Mouse (Mus musculus) MEL (cell line): ENCODE measurements around the gene Hrnr. TPM values are rescaled to one million over a fixed set of nuclear protein-coding genes. Genes with fewer than 3 reads are reported as not detected.

Experiments used
- DNase-seq: peaks from one replicate; pipeline ENCODE4 v3.0.0; 2011; ENCODE audit warnings: low read depth, low spot score
- H3K27ac ChIP-seq: 2 replicates; pipeline ENCODE4 v1.5.1; 2012; ENCODE audit warnings: low read depth, mild to moderate bottlenecking, control low read depth, low read length, moderate library complexity; ENCODE audit not compliant: control insufficient read depth
- H3K27me3 ChIP-seq, 2 experiments: fragments of 150-350 bp in 1 of 2; sonication (generic) in 1 of 2; 2 replicates each; pipeline ENCODE4 v1.6.1; 2012; ENCODE audit warnings: low read length in 2 of 2, mild to moderate bottlenecking in 2 of 2, improper control_type of control experiment in 1 of 2, moderate library complexity in 1 of 2; ENCODE audit not compliant: insufficient read depth in 2 of 2, control insufficient read depth in 1 of 2
- H3K36me3 ChIP-seq, 2 experiments: 2 replicates each; pipeline ENCODE4 v1.6.1; 2012 to 2014; ENCODE audit warnings: low read length in 2 of 2, improper control_type of control experiment in 1 of 2, inconsistent platforms in 1 of 2, mild to moderate bottlenecking in 1 of 2; ENCODE audit not compliant: insufficient read depth in 2 of 2, control insufficient read depth in 1 of 2
- H3K4me1 ChIP-seq, 2 experiments: fragments of 150-350 bp in 1 of 2; sonication (generic) in 1 of 2; 2 replicates each; pipeline ENCODE4 v1.6.1; 2012; ENCODE audit warnings: low read length in 2 of 2, improper control_type of control experiment in 1 of 2, mild to moderate bottlenecking in 1 of 2; ENCODE audit not compliant: insufficient read depth in 2 of 2, control insufficient read depth in 1 of 2
- H3K4me3 ChIP-seq, 2 experiments: fragments of 150-350 bp in 1 of 2; sonication (generic) in 1 of 2; 2 replicates each; pipeline ENCODE4 v1.5.1; 2012; ENCODE audit warnings: low read depth in 2 of 2, low read length in 2 of 2, mild to moderate bottlenecking in 2 of 2, moderate library complexity in 2 of 2, control low read depth in 1 of 2, improper control_type of control experiment in 1 of 2; ENCODE audit not compliant: control insufficient read depth in 1 of 2, insufficient read depth in 1 of 2
- H3K79me2 ChIP-seq: 2 replicates; pipeline ENCODE4 v1.6.1; 2012; ENCODE audit warnings: mild to moderate bottlenecking, low read length, moderate library complexity; ENCODE audit not compliant: control insufficient read depth, poor library complexity, insufficient read depth
- H3K9ac ChIP-seq: 2 replicates; pipeline ENCODE4 v1.6.1; 2012; ENCODE audit warnings: low read depth, mild to moderate bottlenecking, control low read depth, low read length, moderate library complexity; ENCODE audit not compliant: control insufficient read depth, poor library complexity, severe bottlenecking
- H3K9me3 ChIP-seq: fragments of 150-350 bp; sonication (generic); replicated peaks from 2 replicates; pipeline ENCODE4 v1.6.1; 2012; ENCODE audit warnings: mild to moderate bottlenecking, low read length, improper control_type of control experiment, moderate library complexity; ENCODE audit not compliant: insufficient read depth
- CHD2 ChIP-seq: IDR thresholded peaks from 2 replicates; pipeline ENCODE4 v1.6.1; 2011; ENCODE audit warnings: low read length, improper control_type of control experiment
- E2F4 ChIP-seq: IDR thresholded peaks from 2 replicates; pipeline ENCODE4 v1.6.1; 2011; ENCODE audit warnings: low read depth, low read length, improper control_type of control experiment, borderline replicate concordance
- ELF1 ChIP-seq: IDR thresholded peaks from 2 replicates; pipeline ENCODE4 v1.6.1; 2014; ENCODE audit warnings: low read depth, mild to moderate bottlenecking, inconsistent platforms, low read length, improper control_type of control experiment, moderate library complexity
- ETS1 ChIP-seq: IDR thresholded peaks from 2 replicates; pipeline ENCODE4 v1.6.1; 2012; ENCODE audit warnings: low read depth, mild to moderate bottlenecking, inconsistent platforms, low read length, improper control_type of control experiment, moderate library complexity
- GABPA ChIP-seq: IDR thresholded peaks from 2 replicates; pipeline ENCODE4 v1.6.1; 2012; ENCODE audit warnings: low read depth, mild to moderate bottlenecking, inconsistent platforms, low read length, improper control_type of control experiment, moderate library complexity
- GATA1 ChIP-seq: IDR thresholded peaks from 2 replicates; pipeline ENCODE4 v1.6.1; 2011; ENCODE audit warnings: low read depth, low read length, improper control_type of control experiment
- HCFC1 ChIP-seq: IDR thresholded peaks from 2 replicates; pipeline ENCODE4 v1.6.1; 2012; ENCODE audit warnings: low read depth, mild to moderate bottlenecking, inconsistent platforms, low read length, improper control_type of control experiment, moderate library complexity
- KAT2A ChIP-seq: conservative IDR thresholded peaks from 2 replicates; pipeline ENCODE4 v1.6.1; 2012; ENCODE audit warnings: low read depth, low read length, improper control_type of control experiment, inconsistent platforms
- MAFK ChIP-seq: IDR thresholded peaks from 2 replicates; pipeline ENCODE4 v1.6.1; 2011; ENCODE audit warnings: low read depth, mild to moderate bottlenecking, low read length, improper control_type of control experiment, borderline replicate concordance
- MAX ChIP-seq: IDR thresholded peaks from 2 replicates; pipeline ENCODE4 v1.6.1; 2011; ENCODE audit warnings: low read length, improper control_type of control experiment
- MAZ ChIP-seq: IDR thresholded peaks from 2 replicates; pipeline ENCODE4 v1.6.1; 2012; ENCODE audit warnings: low read depth, mild to moderate bottlenecking, inconsistent platforms, low read length, improper control_type of control experiment
- MXI1 ChIP-seq: IDR thresholded peaks from 2 replicates; pipeline ENCODE4 v1.6.1; 2011; ENCODE audit warnings: mild to moderate bottlenecking, low read depth, low read length, improper control_type of control experiment
- MYB ChIP-seq: IDR thresholded peaks from 2 replicates; pipeline ENCODE4 v1.6.1; 2011; ENCODE audit warnings: mild to moderate bottlenecking, low read depth, low read length, improper control_type of control experiment
- MYC ChIP-seq: IDR thresholded peaks from 2 replicates; pipeline ENCODE4 v1.6.1; 2011; ENCODE audit warnings: low read depth, mild to moderate bottlenecking, low read length, improper control_type of control experiment, moderate library complexity
- NELFE ChIP-seq: IDR thresholded peaks from 2 replicates; pipeline ENCODE4 v1.6.1; 2011; ENCODE audit warnings: low read depth, low read length, improper control_type of control experiment
- POLR2A ChIP-seq, 2 experiments: IDR thresholded peaks; 2 replicates each; pipeline ENCODE4 v1.6.1; 2011 to 2012; ENCODE audit warnings: low read length in 2 of 2, mild to moderate bottlenecking in 2 of 2, control low read depth in 1 of 2, improper control_type of control experiment in 1 of 2, low read depth in 1 of 2, moderate library complexity in 1 of 2; ENCODE audit not compliant: control insufficient read depth in 1 of 2, insufficient read depth in 1 of 2, poor library complexity in 1 of 2
- POLR2AphosphoS2 ChIP-seq: IDR thresholded peaks from 2 replicates; pipeline ENCODE4 v1.6.1; 2011; ENCODE audit warnings: low read length, improper control_type of control experiment
- RAD21 ChIP-seq: IDR thresholded peaks from 2 replicates; pipeline ENCODE4 v1.6.1; 2011; ENCODE audit warnings: mild to moderate bottlenecking, low read depth, low read length, improper control_type of control experiment
- SIN3A ChIP-seq: IDR thresholded peaks from 2 replicates; pipeline ENCODE4 v1.6.1; 2012; ENCODE audit warnings: low read length, improper control_type of control experiment, inconsistent platforms
- SMC3 ChIP-seq: IDR thresholded peaks from 2 replicates; pipeline ENCODE4 v1.6.1; 2011; ENCODE audit warnings: low read depth, low read length, improper control_type of control experiment
- TAL1 ChIP-seq: IDR thresholded peaks from 2 replicates; pipeline ENCODE4 v1.6.1; 2012; ENCODE audit warnings: mild to moderate bottlenecking, inconsistent platforms, low read length, moderate library complexity, mixed read lengths
- TBP ChIP-seq: IDR thresholded peaks from 2 replicates; pipeline ENCODE4 v1.8.0; 2011; ENCODE audit warnings: low read depth, low read length, improper control_type of control experiment
- TCF12 ChIP-seq: IDR thresholded peaks from 2 replicates; pipeline ENCODE4 v1.6.1; 2014; ENCODE audit warnings: low read depth, mild to moderate bottlenecking, inconsistent platforms, low read length, improper control_type of control experiment, moderate library complexity
- UBTF ChIP-seq: IDR thresholded peaks from 2 replicates; pipeline ENCODE4 v1.6.1; 2012; ENCODE audit warnings: low read depth, mild to moderate bottlenecking, inconsistent platforms, low read length, improper control_type of control experiment, moderate library complexity, borderline replicate concordance; ENCODE audit not compliant: insufficient read depth
- USF1 ChIP-seq: IDR thresholded peaks from 2 replicates; pipeline ENCODE4 v1.6.1; 2014; ENCODE audit warnings: low read depth, mild to moderate bottlenecking, inconsistent platforms, low read length, improper control_type of control experiment, moderate library complexity
- USF2 ChIP-seq, 2 experiments: IDR thresholded peaks; 2 replicates each; pipeline ENCODE4 v1.6.1; 2011 to 2012; ENCODE audit warnings: improper control_type of control experiment in 2 of 2, low read length in 2 of 2, borderline replicate concordance in 1 of 2, inconsistent platforms in 1 of 2, low read depth in 1 of 2, mild to moderate bottlenecking in 1 of 2; ENCODE audit not compliant: insufficient read depth in 1 of 2
- ZC3H11A ChIP-seq: IDR thresholded peaks from 2 replicates; pipeline ENCODE4 v1.6.1; 2012; ENCODE audit warnings: low read depth, mild to moderate bottlenecking, inconsistent platforms, low read length, improper control_type of control experiment
- ZKSCAN1 ChIP-seq: IDR thresholded peaks from 2 replicates; pipeline ENCODE4 v1.6.1; 2012; ENCODE audit warnings: low read depth, mild to moderate bottlenecking, inconsistent platforms, low read length, improper control_type of control experiment, moderate library complexity
- ZNF384 ChIP-seq: IDR thresholded peaks from 2 replicates; pipeline ENCODE4 v1.6.1; 2012; ENCODE audit warnings: low read depth, mild to moderate bottlenecking, inconsistent platforms, low read length, improper control_type of control experiment
- polyA plus RNA-seq, 2 experiments: library from polyadenylated mRNA; stranded (reverse) in 1 of 2; unstranded in 1 of 2; fragments of >175 nt in 1 of 2; fragments of >200 nt in 1 of 2; gene quantifications; 2 replicates each; pipeline versions ENCODE4 v1.2.1 to v1.2.4; 2012; ENCODE audit warnings: low replicate concordance in 2 of 2, low read depth in 1 of 2; ENCODE audit not compliant: insufficient read length in 2 of 2, insufficient read depth in 1 of 2, missing spikeins in 1 of 2
- total RNA-seq: library from RNA; depleted of rRNA; stranded (reverse); fragments of 300-350 nt; gene quantifications from 2 replicates; pipeline ENCODE4 v1.2.3, GENCODE M21; 2012

The Hrnr gene
- total and polyA plus RNA-seq, 3 experiments, result not detected

GRCm38 (mm10) chr3:93297542-93297941 lies 22.0 kb upstream of the Hrnr start:
- Histone ChIP-seq H3K4me1 (no peaks in the 10 kb centered on the region), H3K9me3 (no peaks in the 10 kb centered on the region), H3K36me3 (no peaks in the 10 kb centered on the region), H3K9ac (no peak overlapping the region), H3K4me3 (no peak overlapping the region), H3K27ac (no peak overlapping the region), H3K79me2 (no peaks in the 10 kb centered on the region), H3K27me3 (no peaks in the 10 kb centered on the region)
- DNase-seq, result no peak
- TF ChIP-seq RAD21 (no peak), MYB (no peak), GABPA (no peak), UBTF (no peak), NELFE (no peak), MAFK (no peak), MAX (no peak), MAZ (no peak), POLR2A (IDR thresholded peaks at IDR 0.05; ENCODE audit: control insufficient read depth in 1 of 2, insufficient read depth in 1 of 2, low read depth in 1 of 2, low read length in 2 of 2, poor library complexity in 1 of 2) (no peak), ELF1 (no peak), KAT2A (no peak), GATA1 (no peak)

GRCm38 (mm10) chr3:93299832-93300231 lies 19.7 kb upstream of the Hrnr start:
- Histone ChIP-seq H3K9ac (no peak overlapping the region), H3K4me1 (no peaks in the 10 kb centered on the region), H3K36me3 (no peaks in the 10 kb centered on the region), H3K9me3 (no peaks in the 10 kb centered on the region), H3K27ac (no peak overlapping the region)
- TF ChIP-seq POLR2AphosphoS2 (no peak), USF2 (IDR thresholded peaks at IDR 0.05; ENCODE audit: borderline replicate concordance in 1 of 2, insufficient read depth in 1 of 2, low read depth in 1 of 2, low read length in 2 of 2) (no peak), ETS1 (no peak), ZC3H11A (no peak), CHD2 (no peak), E2F4 (no peak), TAL1 (no peak), TBP (no peak), ZNF384 (no peak), SMC3 (no peak), TCF12 (no peak), HCFC1 (no peak), RAD21 (no peak), MYC (no peak), USF1 (no peak), MXI1 (no peak), ZKSCAN1 (no peak), MYB (no peak), SIN3A (no peak)
- TF ChIP-seq, all 39 proteins: peak for 0
- Histone ChIP-seq H3K27me3 (no peaks in the 10 kb centered on the region), H3K4me3 (no peak overlapping the region), H3K79me2 (no peaks in the 10 kb centered on the region)
- no peak for DNase-seq
